In the genomic region with DNA sequence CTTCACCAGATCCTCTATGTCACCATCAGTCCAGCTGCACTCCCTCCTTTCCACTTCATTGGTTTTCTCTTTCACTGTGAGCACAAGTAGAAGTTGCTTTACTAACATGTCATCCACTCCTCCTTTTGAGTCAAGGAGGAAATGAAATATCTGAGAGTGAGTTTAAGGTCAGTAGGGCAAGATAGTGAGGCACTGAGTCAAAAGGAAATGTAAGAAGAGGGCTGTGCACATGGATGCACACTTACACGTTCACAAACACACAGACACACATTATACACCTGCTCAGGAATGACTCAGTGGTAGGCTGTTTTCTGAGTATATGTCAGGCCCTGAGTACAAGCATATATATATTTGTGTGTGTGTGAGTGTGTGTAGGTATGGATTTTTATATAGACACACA, we compare ENCODE assay signal across 27 mouse cellular contexts. TPM values are rescaled to one million over a fixed set of nuclear protein-coding genes. Genes with fewer than 3 reads are reported as not detected.
DNase-seq lines count a peak whose midpoint lies in the region; ATAC-seq and TF ChIP-seq lines count a peak whose summit lies in the region.
"Had no signal": no experiment of that assay in that cellular context is flagged by ENCODE, and none has a peak within 500 bp of the region (broad histone marks: within the 10 kb centered on the region; RNA-seq: fewer than 3 reads in every experiment).

No protein-coding gene starts in this region.

- H3K9me3 ChIP-seq in stomach, postnatal 0 days (ENCODE audit: control insufficient read depth, low read length) = no peaks in the 10 kb centered on the region
- H3K9me3 ChIP-seq: hindbrain, embryonic 12.5 days; hindbrain, embryonic 15.5 days; intestine, embryonic 15.5 days had no signal

- no peaks in the 10 kb centered on the region for H3K36me3 ChIP-seq in stomach, postnatal 0 days (ENCODE audit: control insufficient read depth, insufficient read depth, low read length)
- H3K36me3 ChIP-seq: hindbrain, embryonic 12.5 days; hindbrain, embryonic 15.5 days; intestine, embryonic 15.5 days had no signal

- no peaks in the 10 kb centered on the region for H3K27me3 ChIP-seq in stomach, postnatal 0 days (ENCODE audit: control insufficient read depth, insufficient read depth, low read length)
- H3K27me3 ChIP-seq: hindbrain, embryonic 12.5 days; hindbrain, embryonic 15.5 days; intestine, embryonic 15.5 days had no signal

- 33% methylated on average over 1 of the region's 1 CpGs for WGBS in stomach, postnatal 0 days

- no peaks in the 10 kb centered on the region for H3K4me1 ChIP-seq in stomach, postnatal 0 days (replicated peaks; ENCODE audit: control insufficient read depth, insufficient read depth)
- H3K4me1 ChIP-seq: hindbrain, embryonic 12.5 days; hindbrain, embryonic 15.5 days; intestine, embryonic 15.5 days had no signal

- no peak overlapping the region for H3K27ac ChIP-seq in stomach, postnatal 0 days (replicated peaks)
- H3K27ac ChIP-seq: gastrocnemius, adult 2 months; heart, adult 2 months; hindbrain, embryonic 12.5 days; hindbrain, embryonic 15.5 days; intestine, embryonic 15.5 days had no signal

- no peak for TF ChIP-seq EP300 in stomach, postnatal 0 days (optimal IDR thresholded peaks at IDR 0.05)

- no peak overlapping the region for H3K4me2 ChIP-seq in stomach, postnatal 0 days (replicated peaks; ENCODE audit: low read depth)
- H3K4me2 ChIP-seq: heart, embryonic 11.5 days; hindbrain, embryonic 12.5 days; hindbrain, embryonic 15.5 days; intestine, embryonic 15.5 days had no signal

- no peak overlapping the region for H3K9ac ChIP-seq in stomach, postnatal 0 days (ENCODE audit: low read length)
- H3K9ac ChIP-seq: forebrain, postnatal 0 days; hindbrain, embryonic 12.5 days; hindbrain, embryonic 15.5 days; intestine, embryonic 15.5 days had no signal

- no peak for TF ChIP-seq CTCF in stomach, postnatal 0 days (IDR thresholded peaks at IDR 0.05; ENCODE audit: low read depth)

- peak; percentile 28 for ATAC-seq in inflammation-experienced regulatory T-cells, adult 6 months
- peak; percentile 80 for ATAC-seq in stomach, postnatal 0 days (ENCODE audit: low FRiP score, low TSS enrichment)
- no peak for ATAC-seq in cerebellum, adult (ENCODE audit: insufficient number of reproducible peaks, low FRiP score, low TSS enrichment)
- ATAC-seq: forebrain, embryonic 14.5 days; forebrain, postnatal 0 days; intestine, embryonic 15.5 days had no signal

- peak; percentile 31 for DNase-seq in heart, adult 11 months
- DNase-seq in heart, adult 9 months (ENCODE audit: low spot score in 2 of 2) = no peak
- no peak for DNase-seq in stomach, postnatal 0 days (ENCODE audit: low spot score)
- DNase-seq in ovary, postnatal 36 days (ENCODE audit: low spot score) = no peak
- DNase-seq: adrenal gland, adult 2 months; adrenal gland, postnatal 14 days; B cell, adult 2 months; cerebellum, adult 11-12 months; cerebellum, adult 8-10 months; cerebellum, postnatal 10 days; cerebellum, postnatal 36 days; forebrain, postnatal 0 days; gastrocnemius, adult 2 months; gastrocnemius, postnatal 14 days; heart, adult 2 months had no signal

- H3K4me3 ChIP-seq in stomach, postnatal 0 days (ENCODE audit: low read depth, low read length) = no peak overlapping the region
- H3K4me3 ChIP-seq: gastrocnemius, adult 2 months; heart, adult 2 months; hindbrain, embryonic 12.5 days; hindbrain, embryonic 15.5 days; intestine, embryonic 15.5 days had no signal

RNA-seq across cellular contexts. Expression of gene Serpina3f, which starts 9.3 kb away (rescaled TPM):
- polyA plus RNA-seq in inflammation-experienced regulatory T-cells, adult 6 months (2017; shearing (Covaris generic)) = 10 to 100 TPM in 2 of 3 experiments, 1 to 10 TPM in 1; 7.8 to 38.7 (median 11.3) TPM
- 0.10 and 0.17 TPM in 2 replicates for polyA plus RNA-seq in stomach, postnatal 0 days (2015; fragmentation: Nextera tagmentation; extraction: Ambion mirVana)
- polyA plus RNA-seq: cortical plate, adult 2 months; frontal cortex, adult 2 months; heart, embryonic 11.5 days; heart, embryonic 14.5 days had no signal

RNA-seq across cellular contexts. Expression of gene Serpina3g, which starts 12.4 kb away (rescaled TPM):
- 100 to 1,000 TPM; 239 to 411 (median 240) TPM for polyA plus RNA-seq in inflammation-experienced regulatory T-cells, adult 6 months (2017; shearing (Covaris generic))
- 2.4 and 5.8 TPM in 2 replicates for polyA plus RNA-seq in stomach, postnatal 0 days (2015; fragmentation: Nextera tagmentation; extraction: Ambion mirVana)
- polyA plus RNA-seq: forebrain, embryonic 11.5 days had no signal

RNA-seq across cellular contexts. Expression of gene Serpina3i, which starts 39.2 kb away (rescaled TPM):
- polyA plus RNA-seq in inflammation-experienced regulatory T-cells, adult 6 months (2017; shearing (Covaris generic)) = not detected
- 0.62 and 0.99 TPM in 2 replicates for polyA plus RNA-seq in stomach, postnatal 0 days (2015; fragmentation: Nextera tagmentation; extraction: Ambion mirVana)
- polyA plus RNA-seq: cortical plate, adult 2 months; embryonic facial prominence, embryonic 11.5 days; forebrain, embryonic 14.5 days; forebrain, postnatal 0 days; frontal cortex, adult 2 months; heart, embryonic 11.5 days; heart, embryonic 14.5 days; hindbrain, embryonic 15.5 days; intestine, embryonic 15.5 days had no signal

Comparison
In these comparisons a context has a peak if more than half of its experiments do, and no peak if none do; other contexts are left out.
1. RNA of gene Serpina3g, which starts 12.4 kb away (polyA plus RNA-seq): 239 to 411 TPM in inflammation-experienced regulatory T-cells, adult 6 months; 2.4 to 5.8 TPM in stomach, postnatal 0 days; every median in the first group is over 10 times any median in the second.